Mouse (Mus musculus): ENCODE results near the gene Smyd3. TPM values are rescaled to one million over a fixed set of nuclear protein-coding genes. Genes with fewer than 3 reads are reported as not detected.

The Smyd3 gene
- polyA plus RNA-seq, 1 experiment from 2014 or later = 12.1 TPM

DNA sequence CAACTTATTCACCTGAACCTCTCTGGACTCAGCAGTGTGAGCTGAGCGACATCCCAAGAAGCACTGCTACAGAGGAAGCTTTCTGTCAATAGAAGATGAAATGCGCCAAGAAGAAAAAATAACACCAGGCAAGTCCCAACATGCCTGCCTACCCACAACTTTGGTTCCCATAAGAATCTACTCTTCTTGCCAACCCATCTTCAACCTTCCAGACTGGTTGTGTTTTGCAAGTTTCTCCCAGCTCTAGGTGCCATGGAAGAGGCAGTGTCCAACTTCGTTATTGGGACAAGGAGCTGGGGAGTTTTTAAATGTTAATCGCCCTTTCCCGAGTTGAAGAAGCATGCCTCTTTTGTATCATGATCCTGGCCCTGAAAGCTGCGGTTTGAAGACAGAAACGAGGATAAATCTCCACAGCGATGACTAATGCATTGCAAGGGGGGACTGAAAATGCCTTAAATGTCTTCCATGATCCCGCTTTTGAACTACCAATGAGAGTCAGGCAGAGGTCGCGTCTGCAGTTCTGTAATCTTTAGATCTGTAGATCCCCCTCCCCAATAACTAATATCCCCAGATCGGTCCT is 376.7 kb downstream of the Smyd3 start:
- no peak overlapping the region for H3K27ac ChIP-seq (replicated peaks)
- H3K9ac ChIP-seq (ENCODE audit: low read length) = no peak overlapping the region
- no peaks in the 10 kb centered on the region for H3K36me3 ChIP-seq (ENCODE audit: control insufficient read depth, insufficient read depth, low read length)
- H3K27me3 ChIP-seq (ENCODE audit: control insufficient read depth, insufficient read depth, low read length) = no peaks in the 10 kb centered on the region
- 51% methylated on average over 12 of the region's 12 CpGs for WGBS
- no peaks in the 10 kb centered on the region for H3K9me3 ChIP-seq (ENCODE audit: control insufficient read depth, low read length)
- DNase-seq (ENCODE audit: low spot score) = no peak
- no peak overlapping the region for H3K4me3 ChIP-seq (ENCODE audit: low read depth, low read length)
- no peak for ATAC-seq (ENCODE audit: low FRiP score, low TSS enrichment)
- H3K4me2 ChIP-seq (replicated peaks; ENCODE audit: low read depth) = no peak overlapping the region
- H3K4me1 ChIP-seq (replicated peaks; ENCODE audit: control insufficient read depth, insufficient read depth) = 0 out of 2 replicates have a peak, but pooled peaks cover 3% of the 10 kb centered on the region
- TF ChIP-seq EP300 (optimal IDR thresholded peaks at IDR 0.05) (no peak), CTCF (IDR thresholded peaks at IDR 0.05; ENCODE audit: low read depth) (no peak)

DNA sequence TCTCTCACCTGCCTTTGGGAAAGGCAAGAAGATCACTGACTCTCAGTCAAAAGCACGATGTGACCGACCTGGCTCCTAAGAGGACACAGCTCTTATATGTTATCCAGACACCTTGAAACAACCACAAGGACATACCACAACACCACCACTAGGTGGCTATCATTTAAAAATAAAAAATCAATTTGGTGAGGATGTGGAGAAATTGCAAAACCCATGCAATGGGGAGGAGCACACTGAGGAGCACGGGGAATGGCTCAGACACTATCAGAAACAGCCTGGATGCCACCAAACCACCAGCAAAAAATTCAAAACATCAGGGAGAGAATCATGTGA is 380.7 kb downstream of the Smyd3 start:
- 54% methylated on average over 3 of the region's 3 CpGs for WGBS
- ATAC-seq (ENCODE audit: low FRiP score, low TSS enrichment) (no peak), DNase-seq (ENCODE audit: low spot score) (no peak)
- H3K4me3 ChIP-seq (ENCODE audit: low read depth, low read length) = no peak overlapping the region
- no peak overlapping the region for H3K27ac ChIP-seq (replicated peaks)
- H3K4me2 ChIP-seq (replicated peaks; ENCODE audit: low read depth) = no peak overlapping the region
- H3K36me3 ChIP-seq (ENCODE audit: control insufficient read depth, insufficient read depth, low read length) = no peaks in the 10 kb centered on the region
- TF ChIP-seq CTCF (IDR thresholded peaks at IDR 0.05; ENCODE audit: low read depth) (peak; percentile 57), EP300 (optimal IDR thresholded peaks at IDR 0.05) (no peak)
- no peak overlapping the region for H3K9ac ChIP-seq (ENCODE audit: low read length)
- H3K4me1 ChIP-seq (replicated peaks; ENCODE audit: control insufficient read depth, insufficient read depth) = 0 out of 2 replicates have a peak, but pooled peaks cover 3% of the 10 kb centered on the region
- H3K27me3 ChIP-seq (ENCODE audit: control insufficient read depth, insufficient read depth, low read length) = no peaks in the 10 kb centered on the region
- H3K9me3 ChIP-seq (ENCODE audit: control insufficient read depth, low read length) = 0 out of 2 replicates have a peak, but pooled peaks cover 3% of the 10 kb centered on the region

DNA sequence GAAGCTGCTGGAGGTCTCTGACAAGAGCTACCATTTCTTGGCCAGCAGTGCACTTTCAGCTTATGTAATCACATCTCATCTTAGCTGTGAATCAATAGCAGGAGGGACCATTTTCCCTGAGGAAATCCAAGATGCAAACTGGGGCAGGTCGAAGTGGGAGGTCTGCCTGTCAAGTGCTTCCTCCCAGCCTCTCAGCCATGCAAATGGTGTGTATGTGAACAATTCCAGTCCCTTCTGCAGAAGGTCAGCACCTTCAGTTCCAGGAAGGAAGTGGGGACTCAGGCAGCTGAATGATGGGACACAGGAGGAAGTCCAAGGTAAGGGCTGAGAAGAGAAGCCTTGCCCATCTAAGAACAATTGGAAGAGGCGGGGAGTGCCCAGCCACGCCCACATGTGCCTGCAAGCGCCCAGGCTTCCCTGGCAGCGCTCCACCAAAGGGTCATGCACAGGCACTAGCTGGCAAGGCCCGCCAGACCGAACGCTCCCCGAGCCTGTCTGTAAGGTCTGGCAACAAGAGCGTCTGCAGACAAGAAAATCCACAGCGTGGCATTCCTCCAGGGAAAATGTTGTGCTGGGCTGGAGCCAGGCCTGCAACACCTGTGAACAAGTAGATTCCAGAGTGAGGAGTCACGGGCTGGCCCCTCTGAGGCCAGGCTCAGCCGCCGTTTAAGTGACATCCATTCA is 381.2 kb downstream of the Smyd3 start:
- WGBS = 23% methylated on average over 14 of the region's 14 CpGs
- no peak overlapping the region for H3K4me3 ChIP-seq (ENCODE audit: low read depth, low read length)
- H3K9ac ChIP-seq (ENCODE audit: low read length) = no peak overlapping the region
- H3K4me1 ChIP-seq (replicated peaks; ENCODE audit: control insufficient read depth, insufficient read depth) = 0 out of 2 replicates have a peak, but pooled peaks cover 3% of the 10 kb centered on the region
- no peaks in the 10 kb centered on the region for H3K27me3 ChIP-seq (ENCODE audit: control insufficient read depth, insufficient read depth, low read length)
- no peak overlapping the region for H3K27ac ChIP-seq (replicated peaks)
- peak; percentile 57 for DNase-seq (ENCODE audit: low spot score)
- 0 out of 2 replicates have a peak, but pooled peaks cover 3% of the 10 kb centered on the region for H3K9me3 ChIP-seq (ENCODE audit: control insufficient read depth, low read length)
- 0 out of 2 replicates have a peak overlapping the region, but pooled peaks have one; percentile 11 for H3K4me2 ChIP-seq (replicated peaks; ENCODE audit: low read depth)
- ATAC-seq (ENCODE audit: low FRiP score, low TSS enrichment) = peak; percentile 45
- TF ChIP-seq CTCF (IDR thresholded peaks at IDR 0.05; ENCODE audit: low read depth) = no peak
- no peak for TF ChIP-seq EP300 (optimal IDR thresholded peaks at IDR 0.05)
- H3K36me3 ChIP-seq (ENCODE audit: control insufficient read depth, insufficient read depth, low read length) = no peaks in the 10 kb centered on the region

DNA sequence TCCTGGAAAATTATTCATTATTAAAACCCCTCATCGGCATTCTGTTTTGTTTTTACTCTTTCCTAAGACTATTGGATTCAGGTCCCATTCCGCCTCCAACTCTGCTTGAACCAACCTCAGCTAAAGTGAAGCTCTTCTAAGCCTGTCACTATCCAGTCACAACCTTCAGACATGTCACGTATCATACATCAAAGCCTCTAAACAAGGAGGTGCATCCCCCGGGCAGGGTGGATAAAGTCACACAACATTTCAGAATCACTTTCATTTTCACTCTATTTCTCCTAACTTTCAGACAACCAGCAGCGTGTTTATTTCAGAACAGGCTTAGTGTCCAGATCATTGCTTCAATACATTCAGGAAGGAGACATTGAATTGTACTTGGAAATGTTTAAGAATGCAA is 387.8 kb downstream of the Smyd3 start:
- no peaks in the 10 kb centered on the region for H3K36me3 ChIP-seq (ENCODE audit: control insufficient read depth, insufficient read depth, low read length)
- H3K4me2 ChIP-seq (replicated peaks; ENCODE audit: low read depth) = no peak overlapping the region
- TF ChIP-seq CTCF (IDR thresholded peaks at IDR 0.05; ENCODE audit: low read depth) (no peak), EP300 (optimal IDR thresholded peaks at IDR 0.05) (no peak)
- no peaks in the 10 kb centered on the region for H3K4me1 ChIP-seq (replicated peaks; ENCODE audit: control insufficient read depth, insufficient read depth)
- ATAC-seq (ENCODE audit: low FRiP score, low TSS enrichment) (no peak), DNase-seq (ENCODE audit: low spot score) (no peak)
- H3K27me3 ChIP-seq (ENCODE audit: control insufficient read depth, insufficient read depth, low read length) = no peaks in the 10 kb centered on the region
- 0 out of 2 replicates have a peak, but pooled peaks cover 3% of the 10 kb centered on the region for H3K9me3 ChIP-seq (ENCODE audit: control insufficient read depth, low read length)
- H3K9ac ChIP-seq (ENCODE audit: low read length) = no peak overlapping the region
- 86% methylated on average over 5 of the region's 5 CpGs for WGBS
- H3K27ac ChIP-seq (replicated peaks) = no peak overlapping the region
- H3K4me3 ChIP-seq (ENCODE audit: low read depth, low read length) = no peak overlapping the region

DNA sequence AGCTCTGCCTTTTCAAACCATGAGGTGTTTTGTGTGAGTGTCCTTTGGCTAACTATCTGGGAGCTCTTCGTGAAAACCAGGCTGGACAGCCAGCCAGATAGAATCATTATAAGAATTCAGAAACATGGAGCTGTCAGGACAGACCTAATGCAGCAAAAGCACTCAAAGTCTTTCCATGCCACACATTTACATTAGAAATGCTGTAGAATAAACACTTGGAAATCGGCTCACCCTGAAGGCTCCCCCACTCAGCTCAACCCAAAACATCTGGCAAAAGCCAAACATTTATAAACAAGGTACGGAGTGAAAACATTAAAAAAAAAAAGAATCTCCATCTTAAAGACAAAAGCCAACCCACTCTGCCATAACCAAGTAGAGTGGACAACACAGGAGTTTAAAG is 391.6 kb downstream of the Smyd3 start:
- no peak overlapping the region for H3K4me2 ChIP-seq (replicated peaks; ENCODE audit: low read depth)
- no peaks in the 10 kb centered on the region for H3K36me3 ChIP-seq (ENCODE audit: control insufficient read depth, insufficient read depth, low read length)
- no peak for TF ChIP-seq EP300 (optimal IDR thresholded peaks at IDR 0.05)
- no peak for TF ChIP-seq CTCF (IDR thresholded peaks at IDR 0.05; ENCODE audit: low read depth)
- ATAC-seq (ENCODE audit: low FRiP score, low TSS enrichment) = no peak
- no peak overlapping the region for H3K27ac ChIP-seq (replicated peaks)
- H3K27me3 ChIP-seq (ENCODE audit: control insufficient read depth, insufficient read depth, low read length) = no peaks in the 10 kb centered on the region
- no peak for DNase-seq (ENCODE audit: low spot score)
- H3K4me3 ChIP-seq (ENCODE audit: low read depth, low read length) = no peak overlapping the region
- 48% methylated on average over 3 of the region's 3 CpGs for WGBS
- H3K9ac ChIP-seq (ENCODE audit: low read length) = no peak overlapping the region
- no peaks in the 10 kb centered on the region for H3K9me3 ChIP-seq (ENCODE audit: control insufficient read depth, low read length)
- no peaks in the 10 kb centered on the region for H3K4me1 ChIP-seq (replicated peaks; ENCODE audit: control insufficient read depth, insufficient read depth)

Data from stomach, postnatal 0 days (tissue).